Comparison of ENCODE assay signal across 19 mouse cellular contexts in the genomic region with DNA sequence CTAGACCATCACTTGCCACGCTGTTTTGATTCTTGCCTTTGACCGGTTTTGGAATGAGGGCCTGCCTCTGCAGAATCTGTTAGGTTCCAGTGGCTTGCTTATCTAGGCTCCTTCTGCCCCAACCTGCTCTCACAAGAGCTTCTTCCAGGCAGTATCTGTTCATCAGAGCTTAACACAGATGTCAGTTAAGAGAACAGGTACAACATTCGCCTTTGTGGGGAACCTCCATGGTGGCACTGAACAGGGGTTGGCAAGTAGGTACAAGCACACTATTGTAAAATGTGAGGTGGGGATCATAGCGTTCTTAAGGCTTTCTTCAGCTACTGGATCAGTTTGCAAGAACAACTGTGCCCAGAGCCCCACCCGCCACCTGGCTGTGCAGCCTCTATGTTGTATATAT.
DNase-seq lines count a peak whose midpoint lies in the region; TF ChIP-seq lines count a peak whose summit lies in the region.
"Had no signal": no experiment of that assay in that cellular context is flagged by ENCODE, and none has a peak within 500 bp of the region (broad histone marks: within the 10 kb centered on the region; RNA-seq: fewer than 3 reads in every experiment).

No protein-coding gene starts in this region.

- H3K27ac ChIP-seq in left cerebral cortex, adult 2 months = peak overlapping the region; percentile 72; the same call in 1 of the 2 replicates
- H3K27ac ChIP-seq: embryonic facial prominence, embryonic 13.5 days; embryonic facial prominence, embryonic 15.5 days; forebrain, embryonic 10.5 days; forebrain, embryonic 13.5 days had no signal

- intact Hi-C loops in heart, postnatal 14 days (cut with DNase I) = no loop called here
- intact Hi-C loops in left cerebral cortex, adult 2 months (cut with DNase I) = no loop called here
- intact Hi-C loops in left cerebral cortex, postnatal 25 days (cut with DNase I) = no loop called here

- peak; percentile 58 for DNase-seq in heart, adult 11 months
- no peak for DNase-seq in heart, postnatal 14 days
- DNase-seq in left cerebral cortex, adult 2 months (ENCODE audit: extremely low spot score in 1 of 2, low spot score in 2 of 2) = no peak
- no peak for DNase-seq in left cerebral cortex, postnatal 25 days (ENCODE audit: low spot score in 2 of 2)
- DNase-seq: adrenal gland, adult 2 months; adrenal gland, postnatal 10 days; adrenal gland, postnatal 25 days; cerebellum, adult 11 months; cerebellum, adult 18-20 months; cerebellum, adult 8-10 months; cerebellum, adult 9-11 months; cerebellum, postnatal 14 days; cerebellum, postnatal 36 days; embryo, embryonic 11 days had no signal

- H3K4me3 ChIP-seq in left cerebral cortex, adult 2 months = no peak overlapping the region
- H3K4me3 ChIP-seq: embryonic facial prominence, embryonic 13.5 days; embryonic facial prominence, embryonic 15.5 days; erythroblast, embryonic 14.5 days; forebrain, embryonic 10.5 days; forebrain, embryonic 13.5 days had no signal

- TF ChIP-seq CTCF in left cerebral cortex, adult 2 months (IDR thresholded peaks at IDR 0.05) = no peak
